Mouse (Mus musculus): ENCODE results near the gene Sh3gl3.

GRCm38 (mm10) chr7:82257530-82257929, 83.9 kb downstream of the Sh3gl3 start:
- no peak for TF ChIP-seq CTCF (IDR thresholded peaks at IDR 0.05; ENCODE audit: insufficient read depth, low read depth, low read length)
- TF ChIP-seq POLR2A (IDR thresholded peaks at IDR 0.05; ENCODE audit: insufficient read depth, low read depth, low read length): no peak
